Mouse (Mus musculus) G1E (cell line): Measurements from ENCODE around the gene Hoxd10.

Experiments used
- CTCF ChIP-seq: IDR thresholded peaks from 2 replicates; pipeline ENCODE4 v1.5.1; 2012; ENCODE audit warnings: low read depth, low read length, inconsistent platforms, mixed read lengths
- GATA1 ChIP-seq: IDR thresholded peaks from 2 replicates; pipeline ENCODE4 v1.6.1; 2012; ENCODE audit warnings: borderline replicate concordance, low read length, inconsistent platforms, mixed read lengths

DNA sequence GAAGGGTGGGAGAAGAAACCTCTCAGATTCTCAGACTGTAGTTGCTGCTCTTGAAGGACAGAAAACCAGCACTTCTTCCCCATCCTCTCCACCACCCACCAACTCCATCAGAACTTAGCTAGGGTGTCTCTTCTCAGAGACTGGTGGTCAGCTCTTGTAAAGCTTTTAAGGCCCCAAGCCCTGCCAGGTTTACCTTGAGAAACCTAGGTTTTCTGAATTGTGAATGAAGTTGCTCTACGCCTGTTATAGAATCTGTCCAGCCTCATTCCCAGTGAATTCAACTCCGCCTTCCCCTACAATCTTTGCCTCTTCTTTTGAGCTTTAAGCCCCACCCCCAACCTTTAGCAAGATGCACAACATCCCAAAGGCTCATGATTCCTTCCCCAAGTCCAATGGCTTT lies 14.6 kb upstream of the Hoxd10 start:
- TF ChIP-seq CTCF = no peak
- TF ChIP-seq GATA1 = no peak
